ENCODE assay signal across 26 mouse cellular contexts in the genomic region with DNA sequence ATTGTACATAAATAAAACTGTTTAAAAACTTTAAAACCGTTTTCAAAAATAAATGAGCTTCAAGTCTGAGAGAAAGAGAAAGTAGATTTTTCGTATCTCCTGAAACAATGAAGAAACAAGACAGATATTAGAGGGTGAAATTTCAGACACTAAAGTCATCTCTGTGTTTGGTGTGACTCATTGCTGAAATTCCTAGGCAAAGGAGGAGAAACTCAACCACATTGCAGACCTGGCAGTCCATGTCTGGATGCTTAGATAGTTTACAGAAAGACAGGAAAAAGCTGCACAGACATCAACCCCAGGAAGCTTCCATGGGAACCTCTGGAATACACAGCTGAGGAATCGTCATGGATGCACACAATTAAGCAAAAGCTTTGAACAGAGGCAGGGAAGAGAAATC.
"Had no signal": no experiment of that assay in that cellular context is flagged by ENCODE, and none has a peak within 500 bp of the region (broad histone marks: within the 10 kb centered on the region; RNA-seq: fewer than 3 reads in every experiment).

No protein-coding gene starts in this region.

- H3K36me3 ChIP-seq: heart, embryonic 13.5 days; heart, embryonic 15.5 days; hindbrain, embryonic 13.5 days; hindbrain, embryonic 15.5 days; limb, embryonic 13.5 days; limb, embryonic 15.5 days; liver, embryonic 13.5 days; liver, embryonic 15.5 days had no signal

- H3K4me3 ChIP-seq: heart, adult 2 months; heart, embryonic 13.5 days; heart, embryonic 15.5 days; hindbrain, embryonic 13.5 days; hindbrain, embryonic 15.5 days; layer of hippocampus, adult 2 months; limb, embryonic 13.5 days; limb, embryonic 15.5 days; liver, embryonic 13.5 days; liver, embryonic 15.5 days had no signal

- H3K9me3 ChIP-seq: heart, embryonic 13.5 days; heart, embryonic 15.5 days; hindbrain, embryonic 13.5 days; hindbrain, embryonic 15.5 days; limb, embryonic 13.5 days; limb, embryonic 15.5 days; liver, embryonic 13.5 days; liver, embryonic 15.5 days had no signal

- H3K27me3 ChIP-seq: heart, embryonic 13.5 days; heart, embryonic 15.5 days; hindbrain, embryonic 13.5 days; hindbrain, embryonic 15.5 days; limb, embryonic 13.5 days; limb, embryonic 15.5 days; liver, embryonic 13.5 days; liver, embryonic 15.5 days had no signal

- DNase-seq: gastrocnemius, postnatal 14 days; gastrocnemius, postnatal 36 days; heart, adult 11 months; heart, adult 2 months; heart, postnatal 14 days; heart, postnatal 36 days; kidney, adult 11 months; kidney, adult 2 months; kidney, adult 9 months; kidney, postnatal 10 days; kidney, postnatal 25 days; kidney, postnatal 4 days; left cerebral cortex, postnatal 4 days; liver, embryonic 13.5 days had no signal

- H3K9ac ChIP-seq: heart, embryonic 13.5 days; heart, embryonic 15.5 days; hindbrain, embryonic 13.5 days; hindbrain, embryonic 15.5 days; limb, embryonic 13.5 days; limb, embryonic 15.5 days; liver, embryonic 13.5 days; liver, embryonic 15.5 days had no signal

- ATAC-seq: hindbrain, postnatal 0 days; intestine, embryonic 16.5 days had no signal

- H3K4me2 ChIP-seq: heart, embryonic 11.5 days; heart, embryonic 13.5 days; heart, embryonic 15.5 days; hindbrain, embryonic 13.5 days; hindbrain, embryonic 15.5 days; limb, embryonic 13.5 days; limb, embryonic 15.5 days; liver, embryonic 11.5 days; liver, embryonic 13.5 days; liver, embryonic 15.5 days had no signal

- H3K4me1 ChIP-seq: heart, embryonic 13.5 days; heart, embryonic 15.5 days; hindbrain, embryonic 13.5 days; hindbrain, embryonic 15.5 days; limb, embryonic 13.5 days; limb, embryonic 15.5 days; liver, embryonic 13.5 days; liver, embryonic 15.5 days had no signal

- H3K27ac ChIP-seq: heart, adult 2 months; heart, embryonic 13.5 days; heart, embryonic 15.5 days; hindbrain, embryonic 13.5 days; hindbrain, embryonic 15.5 days; hindbrain, postnatal 0 days; layer of hippocampus, adult 2 months; limb, embryonic 13.5 days; limb, embryonic 15.5 days; liver, embryonic 13.5 days; liver, embryonic 15.5 days had no signal
